Mouse (Mus musculus) central nervous system, embryonic 11.5 days (tissue): ENCODE results near the gene Vmn1r67. TPM values are rescaled to one million over a fixed set of nuclear protein-coding genes. Genes with fewer than 3 reads are reported as not detected.

Experiments
- polyA plus RNA-seq: library from polyadenylated mRNA; depleted of rRNA; stranded (reverse); fragments of >200 nt; gene quantifications from 2 replicates; pipeline ENCODE4 v1.2.3, GENCODE M21; 2012; rRNA removed

Gene Vmn1r67
- polyA plus RNA-seq = not detected in 2 replicates

GRCm38 (mm10) chr7:10443031-10443430, at the start of gene Vmn1r67:
Vmn1r67 (plus strand) TSS chr7:10443331.

GRCm38 (mm10) chr7:10494786-10495521, 51.8 kb downstream of the Vmn1r67 start, which contains the start of gene Zik1:
Zik1 (minus strand) TSS chr7:10495394.

Other genes with a start within 250 kb of the Vmn1r67 start
- gene Vmn1r66, start 165.3 kb upstream of the Vmn1r67 start, polyA plus RNA-seq = not detected in 2 replicates
- gene Zik1, start 52.1 kb downstream of the Vmn1r67 start, polyA plus RNA-seq = 17.8 and 27.5 TPM in 2 replicates
- gene Vmn1r68, start 115.2 kb downstream of the Vmn1r67 start, polyA plus RNA-seq = not detected in 2 replicates
- not detected in 2 replicates for gene Vmn1r69, start 170.3 kb downstream of the Vmn1r67 start, polyA plus RNA-seq
- gene Vmn1r70, start 188.2 kb downstream of the Vmn1r67 start, polyA plus RNA-seq = not detected in 2 replicates
- not detected in 2 replicates for gene Nlrp4b, start 244.5 kb downstream of the Vmn1r67 start, polyA plus RNA-seq